Mouse (Mus musculus): ENCODE measurements around the gene Crybg2.

DNA sequence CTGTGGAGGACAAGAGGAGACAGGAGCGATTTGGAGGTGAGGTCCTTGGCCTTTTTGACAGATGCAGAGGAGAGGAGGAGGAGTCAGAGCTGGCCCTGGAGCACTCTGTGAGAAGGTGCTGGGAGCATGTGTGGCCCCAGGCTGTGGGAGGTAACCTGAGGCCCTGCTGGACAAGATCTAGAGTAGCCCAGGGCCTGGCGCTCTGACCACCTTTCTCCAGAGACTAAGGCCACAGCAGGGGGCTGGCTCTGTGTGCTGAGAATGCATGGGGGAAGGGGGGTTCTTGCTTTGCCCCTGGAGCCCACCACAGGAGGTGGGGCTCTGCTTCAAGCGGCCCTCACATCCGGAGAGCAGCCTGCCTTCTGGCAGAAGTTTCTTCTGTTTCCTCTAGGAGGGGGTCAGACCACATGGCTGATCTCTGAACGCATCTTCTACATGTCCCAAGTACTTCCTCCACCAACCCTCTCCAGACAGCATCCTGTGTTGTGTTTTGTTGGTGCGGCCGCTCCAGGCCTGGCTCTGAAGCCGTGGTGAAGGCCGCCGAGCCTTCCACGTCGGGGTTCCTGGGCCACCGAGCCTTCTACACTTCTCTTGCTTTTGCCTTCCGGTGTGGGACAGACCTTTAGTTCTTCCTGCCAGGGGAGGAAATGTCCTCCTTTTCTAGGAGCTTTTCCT is 57.6 kb downstream of the Crybg2 start:
- TF ChIP-seq EP300 (optimal IDR thresholded peaks at IDR 0.05) (no peak), CTCF (IDR thresholded peaks at IDR 0.05; ENCODE audit: low read depth) (no peak)

Data from stomach, postnatal 0 days (tissue).